Mouse (Mus musculus) liver, embryonic 14.5 days (tissue): Measurements from ENCODE around the gene Chn2. TPM values are rescaled to one million over a fixed set of nuclear protein-coding genes. Genes with fewer than 3 reads are reported as not detected.

Source experiments
- ATAC-seq: fragments of 200-750 bp; cut with Nextera tagmentation; 2 replicates; pipeline ENCODE4 v1.8.0; 2017; ENCODE audit warnings: moderate number of reproducible peaks, mild to moderate bottlenecking, moderate library complexity; ENCODE audit not compliant: insufficient read depth
- DNase-seq, 3 experiments: peaks; one replicate each; pipeline ENCODE4 v3.0.0-alpha.2; 2012 to 2013; ENCODE audit warnings: low read depth in 3 of 3, low spot score in 3 of 3
- H3K27ac ChIP-seq: fragments of 300-500 bp; sonication (generic); 2 replicates; pipeline ENCODE4 v1.5.1; 2014; ENCODE audit warnings: moderate library complexity, mild to moderate bottlenecking, control low read depth, inconsistent platforms
- H3K27me3 ChIP-seq: fragments of 300-500 bp; sonication (generic); 2 replicates; pipeline ENCODE4 v1.6.1; 2014; ENCODE audit warnings: mild to moderate bottlenecking, low read length, moderate library complexity; ENCODE audit not compliant: control insufficient read depth, insufficient read depth
- H3K36me3 ChIP-seq: fragments of 300-500 bp; sonication (generic); replicated peaks from 2 replicates; pipeline ENCODE4 v1.6.1; 2014; ENCODE audit warnings: low read depth; ENCODE audit not compliant: control insufficient read depth, insufficient read depth
- H3K4me1 ChIP-seq, 2 experiments: fragments of 200-500 bp in 1 of 2; fragments of 300-500 bp in 1 of 2; sonication (generic) in 1 of 2; replicated peaks; 2 replicates each; pipeline ENCODE4 v1.6.1; 2012 to 2014; ENCODE audit warnings: antibody characterized with exemption in 1 of 2, inconsistent platforms in 1 of 2, low read length in 1 of 2; ENCODE audit not compliant: control insufficient read depth in 2 of 2, insufficient read depth in 2 of 2
- H3K4me2 ChIP-seq: fragments of 300-500 bp; sonication (generic); 2 replicates; pipeline ENCODE4 v1.6.1; 2014; ENCODE audit warnings: low read depth, mild to moderate bottlenecking, control low read depth, moderate library complexity
- H3K4me3 ChIP-seq, 2 experiments: fragments of 200-500 bp in 1 of 2; fragments of 300-500 bp in 1 of 2; sonication (generic) in 1 of 2; 2 replicates each; pipeline ENCODE4 v1.5.1; 2012 to 2014; ENCODE audit warnings: low read depth in 2 of 2, low read length in 2 of 2, mild to moderate bottlenecking in 2 of 2, control low read depth in 1 of 2, inconsistent platforms in 1 of 2, moderate library complexity in 1 of 2; ENCODE audit not compliant: insufficient read depth in 1 of 2
- H3K9ac ChIP-seq: fragments of 300-500 bp; sonication (generic); replicated peaks from 2 replicates; pipeline ENCODE4 v1.6.1; 2014; ENCODE audit warnings: mild to moderate bottlenecking, control low read depth, moderate library complexity
- H3K9me3 ChIP-seq: fragments of 300-500 bp; sonication (generic); 2 replicates; pipeline ENCODE4 v1.6.1; 2016; ENCODE audit warnings: low read length, mixed read lengths; ENCODE audit not compliant: control insufficient read depth
- CTCF ChIP-seq: IDR thresholded peaks from 2 replicates; pipeline ENCODE4 v1.5.1; 2016; ENCODE audit warnings: antibody characterized with exemption, low read depth, control low read depth
- EP300 ChIP-seq: IDR thresholded peaks from 2 replicates; pipeline ENCODE4 v1.6.1; 2016; ENCODE audit warnings: antibody characterized with exemption, low read depth
- WGBS: fragments of 180-500 bp; shearing (Covaris S2); extraction: QIAGEN DNeasy Blood & Tissue Kit; methylation state at CpG from one replicate; pipeline ENCODE4 v1.1.7; 2014; ENCODE audit not compliant: insufficient replicate concordance; 5-methylcytosine and 5-hydroxymethylcytosine counted together
- polyA plus RNA-seq, 2 experiments: library from polyadenylated mRNA; depleted of rRNA in 1 of 2; stranded (reverse) in 1 of 2; unstranded in 1 of 2; fragments of >200 nt; fragmentation: Nextera tagmentation in 1 of 2; extraction: Ambion mirVana in 1 of 2; gene quantifications; 2 replicates each; pipeline versions ENCODE4 v1.2.1 to v1.2.3; 2012 to 2014

The Chn2 gene
- polyA plus RNA-seq, 2 experiments = 1.7 to 4.3 TPM

GRCm38 (mm10) chr6:54111416-54111984 is 72.1 kb downstream of the Chn2 start:
- no peaks in the 10 kb centered on the region for H3K4me1 ChIP-seq
- no peaks in the 10 kb centered on the region for H3K9me3 ChIP-seq
- H3K9ac ChIP-seq = no peak overlapping the region
- H3K4me2 ChIP-seq = no peak overlapping the region
- TF ChIP-seq EP300 (no peak), CTCF (no peak)
- no peak overlapping the region for H3K4me3 ChIP-seq
- WGBS = 25% methylated on average over 4 of the region's 4 CpGs
- ATAC-seq (no peak), DNase-seq (no peak)
- no peaks in the 10 kb centered on the region for H3K27me3 ChIP-seq
- H3K27ac ChIP-seq = no peak overlapping the region
- H3K36me3 ChIP-seq = no peaks in the 10 kb centered on the region

DNA sequence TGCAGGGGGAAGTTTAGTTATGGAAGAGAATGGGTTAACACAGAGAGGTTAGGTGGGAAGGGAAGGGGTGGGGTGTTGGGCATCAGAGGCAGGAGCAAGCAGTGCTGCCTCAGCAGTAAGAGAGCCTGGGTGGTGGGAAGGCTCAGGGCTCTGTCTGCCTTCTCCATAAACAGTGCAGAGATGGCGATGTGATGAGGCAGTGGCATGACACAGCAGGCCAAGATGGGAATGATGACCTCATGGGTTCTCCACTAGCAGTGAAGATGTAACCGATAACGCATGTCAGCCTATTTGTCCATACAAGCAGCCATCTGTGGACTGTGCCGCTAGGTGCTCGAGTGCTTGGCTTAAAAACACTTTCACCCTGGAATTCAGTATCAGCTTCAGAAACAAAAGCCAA is 74.0 kb downstream of the Chn2 start:
- no peak overlapping the region for H3K4me3 ChIP-seq
- H3K27ac ChIP-seq = no peak overlapping the region
- WGBS = 72% methylated on average over 5 of the region's 5 CpGs
- H3K4me2 ChIP-seq = no peak overlapping the region
- no peaks in the 10 kb centered on the region for H3K9me3 ChIP-seq
- ATAC-seq = no peak
- no peaks in the 10 kb centered on the region for H3K36me3 ChIP-seq
- TF ChIP-seq EP300 (no peak), CTCF (no peak)
- no peak overlapping the region for H3K9ac ChIP-seq
- 0 out of 4 replicates have a peak, but pooled peaks cover 0 to 2% of the 10 kb centered on the region in 2 experiments for H3K4me1 ChIP-seq
- H3K27me3 ChIP-seq = no peaks in the 10 kb centered on the region
- DNase-seq = no peak

DNA sequence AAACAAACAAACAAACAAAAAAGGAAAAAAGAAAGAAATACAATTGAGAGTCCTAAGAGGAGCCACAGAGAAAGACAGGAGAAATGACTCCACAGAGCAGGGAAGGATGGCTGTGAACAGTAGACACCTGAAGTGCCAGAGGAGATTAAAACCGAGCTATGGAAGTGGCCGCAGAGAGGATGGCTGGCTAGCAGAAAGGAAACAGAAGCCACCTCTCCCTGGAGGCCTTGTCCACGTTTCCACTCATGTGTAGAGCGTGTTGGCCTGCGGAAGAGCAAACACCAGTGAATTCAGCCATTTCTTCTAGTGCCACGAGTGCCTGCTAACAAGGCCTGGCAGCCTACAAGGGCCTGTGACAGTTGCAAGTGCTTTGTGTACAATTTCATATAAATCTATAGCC is 75.1 kb downstream of the Chn2 start:
- no peak for ATAC-seq
- no peaks in the 10 kb centered on the region for H3K9me3 ChIP-seq
- H3K4me2 ChIP-seq = no peak overlapping the region
- WGBS = 56% methylated on average over 6 of the region's 6 CpGs
- H3K36me3 ChIP-seq = no peaks in the 10 kb centered on the region
- H3K4me3 ChIP-seq = no peak overlapping the region
- no peak for DNase-seq
- peaks cover 0 to 5% of the 10 kb centered on the region in 2 experiments; a peak in 1 of 4 replicates for H3K4me1 ChIP-seq
- TF ChIP-seq CTCF (no peak), EP300 (no peak)
- H3K9ac ChIP-seq = no peak overlapping the region
- H3K27me3 ChIP-seq = no peaks in the 10 kb centered on the region
- no peak overlapping the region for H3K27ac ChIP-seq

GRCm38 (mm10) chr6:54116299-54116698 is 76.9 kb downstream of the Chn2 start:
- Histone ChIP-seq H3K4me1 (peaks cover 0 to 9% of the 10 kb centered on the region in 2 experiments; a peak in 2 of 4 replicates), H3K27ac (no peak overlapping the region), H3K4me2 (no peak overlapping the region), H3K9ac (no peak overlapping the region), H3K4me3 (no peak overlapping the region), H3K9me3 (no peaks in the 10 kb centered on the region), H3K27me3 (no peaks in the 10 kb centered on the region), H3K36me3 (no peaks in the 10 kb centered on the region)
- TF ChIP-seq EP300 (no peak), CTCF (no peak)
- ATAC-seq (no peak), DNase-seq (peak in 1 of 3 experiments; percentile 14)
- WGBS = 35% methylated on average over 9 of the region's 9 CpGs

GRCm38 (mm10) chr6:54117001-54117591 is 77.7 kb downstream of the Chn2 start:
- 37% methylated on average over 7 of the region's 7 CpGs for WGBS
- ATAC-seq = no peak

More at GRCm38 (mm10) chr6:54117001-54117591, 77.7 kb downstream of the Chn2 start:
- Histone ChIP-seq H3K27me3 (no peaks in the 10 kb centered on the region), H3K27ac (no peak overlapping the region), H3K9me3 (no peaks in the 10 kb centered on the region), H3K4me2 (no peak overlapping the region), H3K4me1 (peaks cover 0 to 9% of the 10 kb centered on the region in 2 experiments; a peak in 2 of 4 replicates), H3K4me3 (no peak overlapping the region), H3K9ac (no peak overlapping the region), H3K36me3 (no peaks in the 10 kb centered on the region)
- DNase-seq = peak in 1 of 3 experiments; percentile 33
- no peak for TF ChIP-seq EP300
- TF ChIP-seq CTCF = no peak
